Mouse (Mus musculus): ENCODE measurements at regions not wholly inside any gene's neighbourhood (a gene's known extent, or its start where the extent isn't known, plus 50 kb on each side); places are given as distances from the start of the nearest gene placed in this dataset.
"Not testable (repeated sequence)": the region's sequence is repeated elsewhere in the genome, so short reads cannot be mapped to it uniquely, and the experiment has no call there.

- DNase-seq, result not testable (repeated sequence)
Measured at GRCm38 (mm10) chr1:50025766-50026165, 874.7 kb upstream of the Tmeff2 start.

GRCm38 (mm10) chr1:50035261-50035660, 865.2 kb upstream of the Tmeff2 start:
- DNase-seq, result peak; percentile 7 to 16

GRCm38 (mm10) chr1:50045816-50046215, 854.6 kb upstream of the Tmeff2 start:
- no peak for DNase-seq

- no peak for DNase-seq
Measured at GRCm38 (mm10) chr1:50089731-50090130, 810.7 kb upstream of the Tmeff2 start.
